Mouse (Mus musculus): ENCODE data around the gene Spint2.

DNA sequence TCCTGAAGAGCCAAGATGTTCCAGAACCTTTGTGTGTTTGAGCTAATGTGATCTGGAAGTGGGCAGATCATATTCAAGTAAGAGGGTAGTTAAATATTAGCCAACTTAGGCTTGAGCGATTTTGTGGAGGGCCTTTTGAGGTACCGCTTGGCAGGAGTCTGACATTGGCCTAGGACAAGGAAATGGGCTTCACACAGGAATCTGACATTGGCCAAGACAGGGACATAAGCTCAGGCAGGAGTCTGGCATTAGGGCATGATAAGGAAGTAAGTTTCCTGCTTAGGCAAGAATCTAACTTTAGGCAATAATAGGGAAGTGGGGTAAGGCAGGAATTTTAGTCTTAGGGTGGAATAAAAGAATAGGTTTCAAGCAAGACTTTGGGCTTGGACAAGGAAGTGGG lies 67.5 kb downstream of the Spint2 start:
- no peak for TF ChIP-seq CTCF (IDR thresholded peaks at IDR 0.05)
- TF ChIP-seq POLR2A (IDR thresholded peaks at IDR 0.05; ENCODE audit: insufficient read depth, low read depth, low read length) = no peak
- no peak for TF ChIP-seq EP300 (IDR thresholded peaks at IDR 0.05; ENCODE audit: insufficient read depth, low read depth, low read length)
